Mouse (Mus musculus): ENCODE measurements around the gene Cnksr3. TPM values are rescaled to one million over a fixed set of nuclear protein-coding genes. Genes with fewer than 3 reads are reported as not detected.

The Cnksr3 gene
- polyA plus RNA-seq, 2 experiments, result 12.3 to 15.3 TPM

DNA sequence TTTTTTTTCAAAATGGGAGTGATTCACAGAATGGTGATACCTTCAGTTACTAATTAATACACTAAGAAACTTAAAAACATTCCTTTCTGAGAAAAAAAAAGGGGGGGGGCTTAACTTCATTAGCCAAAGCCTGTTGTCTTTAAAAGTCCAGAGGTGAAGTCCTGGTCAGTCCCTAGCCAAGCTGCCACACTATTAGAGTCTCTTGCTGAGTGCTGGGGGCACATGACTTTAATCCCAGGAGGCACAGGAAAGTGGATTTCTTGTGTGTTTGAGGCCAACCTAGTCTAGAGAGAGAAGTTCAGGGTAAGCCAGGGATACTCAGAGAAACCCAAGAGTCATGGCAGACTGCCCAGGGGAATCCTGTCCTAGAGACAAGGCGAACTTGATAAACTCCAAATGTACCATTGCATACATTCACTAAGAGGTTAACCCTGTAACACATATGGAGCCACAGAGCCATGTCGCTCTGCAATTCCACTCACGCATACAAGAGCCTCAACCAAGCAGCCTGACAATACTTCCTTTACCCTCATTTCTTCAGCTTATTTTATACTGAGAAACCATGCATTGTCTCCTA is 5.6 kb upstream of the Cnksr3 start:
- Histone ChIP-seq H3K4me3 (replicated peaks; ENCODE audit: low read length) (no peak overlapping the region), H3K4me1 (ENCODE audit: control insufficient read depth, insufficient read depth, low read length) (peaks cover 10% of the 10 kb centered on the region), H3K4me2 (replicated peaks; ENCODE audit: low read depth, low read length, severe bottlenecking) (no peak overlapping the region), H3K36me3 (ENCODE audit: control insufficient read depth, insufficient read depth, low read length) (no peaks in the 10 kb centered on the region), H3K27me3 (ENCODE audit: control insufficient read depth, insufficient read depth, low read length) (no peaks in the 10 kb centered on the region), H3K9me3 (ENCODE audit: control insufficient read depth, low read length) (no peaks in the 10 kb centered on the region), H3K9ac (ENCODE audit: low read depth, low read length, severe bottlenecking) (no peak overlapping the region), H3K27ac (replicated peaks; ENCODE audit: low read depth, low read length) (no peak overlapping the region)
- TF ChIP-seq POLR2A (IDR thresholded peaks at IDR 0.05; ENCODE audit: borderline replicate concordance, extremely low read depth, insufficient read depth, insufficient read length), result no peak
- ATAC-seq (ENCODE audit: low FRiP score, low read depth) (no peak), DNase-seq (ENCODE audit: low spot score) (no peak)
- 61% methylated on average over 3 of the region's 3 CpGs for WGBS

DNA sequence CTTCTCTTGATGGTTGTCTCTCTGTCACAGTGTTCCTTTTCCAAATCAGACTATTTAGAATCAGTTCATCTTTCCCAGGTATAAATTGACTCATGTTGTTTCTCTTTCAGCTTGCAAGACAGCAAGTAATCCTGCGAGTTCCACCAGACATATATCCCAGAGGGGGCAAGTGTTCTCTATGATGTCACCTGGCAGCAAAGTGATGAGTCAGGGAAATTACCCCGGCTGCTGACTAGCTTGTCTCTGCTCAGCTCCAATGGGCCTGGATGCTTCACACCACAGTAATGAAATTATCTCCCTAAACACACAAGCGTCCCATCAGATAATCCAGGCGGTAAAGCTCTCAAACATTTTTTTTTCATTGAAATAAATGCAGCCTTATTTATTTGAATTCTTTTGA is 2.7 kb upstream of the Cnksr3 start:
- H3K27me3 ChIP-seq (ENCODE audit: control insufficient read depth, insufficient read depth, low read length), result no peaks in the 10 kb centered on the region
- H3K4me3 ChIP-seq (replicated peaks; ENCODE audit: low read length), result no peak overlapping the region
- DNase-seq (ENCODE audit: low spot score) (peak; percentile 19), ATAC-seq (ENCODE audit: low FRiP score, low read depth) (no peak)
- H3K36me3 ChIP-seq (ENCODE audit: control insufficient read depth, insufficient read depth, low read length), result no peaks in the 10 kb centered on the region
- H3K27ac ChIP-seq (replicated peaks; ENCODE audit: low read depth, low read length), result no peak overlapping the region
- no peaks in the 10 kb centered on the region for H3K9me3 ChIP-seq (ENCODE audit: control insufficient read depth, low read length)
- 76% methylated on average over 4 of the region's 4 CpGs for WGBS
- no peak overlapping the region for H3K4me2 ChIP-seq (replicated peaks; ENCODE audit: low read depth, low read length, severe bottlenecking)
- TF ChIP-seq POLR2A (IDR thresholded peaks at IDR 0.05; ENCODE audit: borderline replicate concordance, extremely low read depth, insufficient read depth, insufficient read length), result no peak
- H3K9ac ChIP-seq (ENCODE audit: low read depth, low read length, severe bottlenecking), result no peak overlapping the region
- H3K4me1 ChIP-seq (ENCODE audit: control insufficient read depth, insufficient read depth, low read length), result peaks cover 19% of the 10 kb centered on the region

DNA sequence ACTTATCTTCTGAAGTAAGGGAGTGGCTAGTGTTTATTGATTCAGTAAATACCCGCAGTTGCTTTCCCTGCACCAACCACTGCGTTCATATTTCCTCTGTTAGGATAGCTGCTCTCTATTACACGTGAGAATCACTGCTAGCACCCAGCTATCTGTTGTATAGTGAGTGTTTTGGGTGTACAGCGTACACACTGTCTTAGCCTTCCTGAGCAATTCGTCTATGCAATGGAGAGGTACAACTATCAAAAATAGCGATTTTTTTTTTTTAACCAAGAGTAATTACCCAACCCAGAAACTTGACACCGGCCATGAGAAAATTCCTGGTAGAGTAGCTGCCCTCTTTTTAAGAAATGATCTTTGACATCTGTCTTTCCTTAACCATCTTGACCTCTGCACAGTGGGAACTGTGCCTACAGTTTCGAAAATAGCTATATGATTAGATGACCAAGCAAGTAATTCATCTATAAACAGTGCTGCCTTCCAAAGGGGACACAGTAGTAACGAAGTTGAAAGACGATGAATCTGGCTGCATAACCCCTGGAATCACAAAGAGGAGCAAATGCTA is 1.1 kb upstream of the Cnksr3 start:
- H3K4me3 ChIP-seq (replicated peaks; ENCODE audit: low read length), result peak overlapping the region; percentile 87
- H3K27me3 ChIP-seq (ENCODE audit: control insufficient read depth, insufficient read depth, low read length), result no peaks in the 10 kb centered on the region
- H3K36me3 ChIP-seq (ENCODE audit: control insufficient read depth, insufficient read depth, low read length), result no peaks in the 10 kb centered on the region
- WGBS, result 17% methylated on average over 10 of the region's 10 CpGs
- peak overlapping the region; percentile 90; the same call in 1 of the 2 replicates for H3K27ac ChIP-seq (replicated peaks; ENCODE audit: low read depth, low read length)
- no peaks in the 10 kb centered on the region for H3K9me3 ChIP-seq (ENCODE audit: control insufficient read depth, low read length)
- DNase-seq (ENCODE audit: low spot score) (no peak), ATAC-seq (ENCODE audit: low FRiP score, low read depth) (no peak)
- TF ChIP-seq POLR2A (IDR thresholded peaks at IDR 0.05; ENCODE audit: borderline replicate concordance, extremely low read depth, insufficient read depth, insufficient read length), result no peak
- peak overlapping the region; percentile 89 for H3K4me2 ChIP-seq (replicated peaks; ENCODE audit: low read depth, low read length, severe bottlenecking)
- peak overlapping the region; percentile 77 for H3K9ac ChIP-seq (ENCODE audit: low read depth, low read length, severe bottlenecking)
- peaks cover 26% of the 10 kb centered on the region for H3K4me1 ChIP-seq (ENCODE audit: control insufficient read depth, insufficient read depth, low read length)

DNA sequence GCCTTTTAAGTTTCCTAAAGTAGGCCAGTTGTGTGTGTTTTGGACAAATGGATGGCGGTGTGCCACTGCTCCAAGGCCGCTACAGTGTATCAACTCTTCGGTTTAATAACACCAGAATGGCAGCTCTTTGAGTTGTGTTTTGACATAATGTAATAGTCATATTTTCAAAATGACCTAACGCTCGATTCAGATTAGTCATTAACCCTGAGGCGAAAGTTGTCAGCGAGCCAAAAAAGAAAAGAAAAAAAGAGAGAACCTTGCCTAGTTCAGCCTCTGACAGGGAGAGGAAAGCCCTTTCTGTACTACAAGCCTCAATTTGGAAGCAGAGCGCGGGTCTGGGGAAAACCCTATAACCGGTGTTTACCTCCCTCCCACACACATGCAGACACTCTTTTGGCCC is 500 bp upstream of the Cnksr3 start:
- WGBS, result 8% methylated on average over 10 of the region's 10 CpGs

DNA sequence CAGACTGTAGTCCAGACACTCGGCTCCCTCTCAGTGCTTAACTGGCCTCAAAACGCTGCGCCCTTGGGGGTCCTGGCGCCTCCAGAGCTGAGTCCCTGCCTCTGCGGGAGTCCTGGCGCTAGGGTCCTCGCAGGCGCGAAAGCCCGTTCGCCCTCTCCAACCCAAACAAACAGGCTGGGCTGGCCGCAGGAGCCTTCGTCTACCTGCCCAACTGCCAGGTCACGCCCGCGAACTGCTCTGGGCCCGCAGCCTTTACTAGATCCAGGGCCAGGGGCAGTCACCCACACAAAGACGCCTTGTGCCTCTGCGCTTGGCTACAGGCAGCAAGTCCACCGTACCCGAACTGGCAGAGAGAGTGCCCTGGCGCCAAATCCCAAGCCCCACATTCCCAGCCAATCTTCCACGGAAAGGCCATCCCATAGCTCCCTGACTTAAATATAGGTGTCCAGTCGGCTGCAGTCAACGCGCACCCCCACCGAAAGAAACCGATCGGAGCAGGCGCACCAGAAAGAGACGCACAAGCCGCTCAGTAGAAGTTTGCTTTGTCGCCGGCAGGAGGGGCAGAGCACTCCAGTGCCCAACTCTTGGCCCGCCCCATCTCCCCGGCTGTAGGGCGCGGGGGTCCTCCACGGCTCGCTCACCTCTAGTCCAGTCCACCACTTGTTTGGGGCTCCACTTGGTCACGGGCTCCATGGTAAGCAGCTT is 894 bp downstream of the Cnksr3 start:
- H3K4me1 ChIP-seq (ENCODE audit: control insufficient read depth, insufficient read depth, low read length), result peaks cover 26% of the 10 kb centered on the region

More for the DNA sequence above, 500 bp upstream of the Cnksr3 start:
- peak; percentile 19; the same call in 1 of the 2 replicates for ATAC-seq (ENCODE audit: low FRiP score, low read depth)
- peak overlapping the region; percentile 89 for H3K4me2 ChIP-seq (replicated peaks; ENCODE audit: low read depth, low read length, severe bottlenecking)
- peak overlapping the region; percentile 77 for H3K9ac ChIP-seq (ENCODE audit: low read depth, low read length, severe bottlenecking)
- DNase-seq (ENCODE audit: low spot score), result peak; percentile 81
- no peaks in the 10 kb centered on the region for H3K36me3 ChIP-seq (ENCODE audit: control insufficient read depth, insufficient read depth, low read length)
- peak overlapping the region; percentile 90 for H3K27ac ChIP-seq (replicated peaks; ENCODE audit: low read depth, low read length)
- H3K4me3 ChIP-seq (replicated peaks; ENCODE audit: low read length), result peak overlapping the region; percentile 87
- no peak for TF ChIP-seq POLR2A (IDR thresholded peaks at IDR 0.05; ENCODE audit: borderline replicate concordance, extremely low read depth, insufficient read depth, insufficient read length)
- H3K4me1 ChIP-seq (ENCODE audit: control insufficient read depth, insufficient read depth, low read length), result peaks cover 26% of the 10 kb centered on the region
- H3K27me3 ChIP-seq (ENCODE audit: control insufficient read depth, insufficient read depth, low read length), result no peaks in the 10 kb centered on the region
- no peaks in the 10 kb centered on the region for H3K9me3 ChIP-seq (ENCODE audit: control insufficient read depth, low read length)

More for the DNA sequence above, 894 bp downstream of the Cnksr3 start:
- H3K27me3 ChIP-seq (ENCODE audit: control insufficient read depth, insufficient read depth, low read length), result no peaks in the 10 kb centered on the region
- peak overlapping the region; percentile 77 for H3K9ac ChIP-seq (ENCODE audit: low read depth, low read length, severe bottlenecking)
- under 1% methylated on average over 41 of the region's 41 CpGs for WGBS
- ATAC-seq (ENCODE audit: low FRiP score, low read depth) (peak; percentile 87), DNase-seq (ENCODE audit: low spot score) (peak; percentile 85)
- TF ChIP-seq POLR2A (IDR thresholded peaks at IDR 0.05; ENCODE audit: borderline replicate concordance, extremely low read depth, insufficient read depth, insufficient read length), result peak; percentile 41; the same call in 1 of the 2 replicates
- H3K9me3 ChIP-seq (ENCODE audit: control insufficient read depth, low read length), result no peaks in the 10 kb centered on the region
- H3K36me3 ChIP-seq (ENCODE audit: control insufficient read depth, insufficient read depth, low read length), result no peaks in the 10 kb centered on the region
- H3K4me2 ChIP-seq (replicated peaks; ENCODE audit: low read depth, low read length, severe bottlenecking), result peak overlapping the region; percentile 89
- H3K4me3 ChIP-seq (replicated peaks; ENCODE audit: low read length), result peak overlapping the region; percentile 87
- H3K27ac ChIP-seq (replicated peaks; ENCODE audit: low read depth, low read length), result peak overlapping the region; percentile 90

All from limb, embryonic 14.5 days (tissue).